Mouse (Mus musculus) layer of hippocampus, postnatal 14 days (tissue): ENCODE results near the gene Hdac4. TPM values are rescaled to one million over a fixed set of nuclear protein-coding genes. Genes with fewer than 3 reads are reported as not detected.

ENCODE experiments used
- DNase-seq, 2 experiments: peaks; one replicate each; pipeline ENCODE4 v3.0.0; 2021 to 2022; ENCODE audit warnings: low spot score in 2 of 2, mixed read lengths in 1 of 2
- total RNA-seq, 2 experiments: library from RNA; stranded (reverse); gene quantifications; 2 replicates each; pipeline ENCODE4 v1.2.3; 2021

Hdac4 gene
- total RNA-seq, 2 experiments from 2014 or later: 96.2 to 98.7 TPM

DNA sequence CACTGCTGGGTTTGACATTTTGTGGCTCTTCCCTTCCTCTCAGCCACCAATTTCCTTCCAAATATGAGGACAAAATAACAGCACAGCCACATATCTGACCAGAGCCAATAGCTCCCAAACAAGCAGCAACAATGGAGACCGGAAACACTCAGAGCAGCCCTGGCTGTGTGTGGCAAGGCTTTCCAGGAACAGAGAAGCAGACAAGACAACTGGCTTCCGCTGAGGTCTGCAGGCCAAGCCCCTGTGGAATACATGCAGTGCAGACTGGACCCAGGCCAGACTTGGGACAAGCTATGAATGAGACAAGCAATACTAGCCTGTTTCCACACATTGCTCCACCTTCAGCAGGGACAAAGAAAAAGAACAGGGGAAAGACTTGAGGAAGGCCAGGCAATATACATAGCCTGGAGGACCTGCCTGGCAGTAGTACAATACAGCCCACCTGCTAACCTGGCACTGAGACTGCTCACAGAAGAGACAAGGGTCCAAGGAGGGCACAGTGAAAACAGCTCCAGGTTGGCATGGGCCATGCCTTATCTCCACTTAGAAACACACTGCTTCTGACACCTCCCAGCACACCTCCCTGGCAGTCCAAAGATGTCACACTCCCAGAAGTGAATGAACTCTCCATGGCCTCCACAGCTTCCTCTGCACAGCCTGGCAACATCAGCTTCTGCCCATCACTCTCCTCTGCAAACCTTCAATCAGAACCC lies 58.2 kb downstream of the Hdac4 start:
- peak in 1 of 2 experiments; percentile 31 for DNase-seq

DNA sequence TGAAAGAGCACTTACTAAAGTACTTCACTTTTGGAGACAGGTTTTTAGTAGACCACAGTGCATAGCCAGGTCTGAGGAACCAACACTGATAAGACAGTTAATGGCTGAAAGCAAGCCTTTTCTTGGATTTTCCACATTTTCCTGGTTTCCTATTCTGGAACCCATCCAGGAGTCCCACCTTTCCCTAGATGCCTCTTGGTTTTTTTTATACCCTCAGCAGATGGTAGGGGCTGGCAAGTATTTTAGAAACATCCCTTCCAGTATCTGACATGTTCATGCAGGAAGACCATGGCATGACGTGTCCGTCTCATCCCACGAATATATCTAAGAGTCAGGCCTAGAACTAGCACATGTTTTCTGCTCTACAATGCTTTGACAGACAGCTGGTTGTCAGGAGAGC lies 59.1 kb downstream of the Hdac4 start:
- no peak for DNase-seq

DNA sequence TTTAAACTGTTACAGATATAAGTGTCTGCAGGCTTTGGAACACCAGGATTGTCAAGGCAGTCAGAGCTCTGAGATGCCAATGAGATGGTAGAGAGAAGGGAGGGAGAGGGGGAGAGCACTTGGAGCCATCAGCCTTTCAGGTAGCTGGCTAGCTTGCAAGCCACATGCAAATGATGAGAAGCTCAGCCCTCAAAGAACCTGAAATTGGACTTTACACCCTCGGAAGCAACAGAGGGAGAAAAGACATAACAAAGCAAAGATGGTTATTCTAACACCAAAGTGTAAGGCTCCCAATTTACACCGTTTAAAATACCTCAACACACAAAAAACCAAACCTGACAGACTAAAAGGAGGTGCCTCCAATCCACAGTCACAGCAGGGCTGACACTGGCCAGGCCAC lies 63.3 kb downstream of the Hdac4 start:
- no peak for DNase-seq

DNA sequence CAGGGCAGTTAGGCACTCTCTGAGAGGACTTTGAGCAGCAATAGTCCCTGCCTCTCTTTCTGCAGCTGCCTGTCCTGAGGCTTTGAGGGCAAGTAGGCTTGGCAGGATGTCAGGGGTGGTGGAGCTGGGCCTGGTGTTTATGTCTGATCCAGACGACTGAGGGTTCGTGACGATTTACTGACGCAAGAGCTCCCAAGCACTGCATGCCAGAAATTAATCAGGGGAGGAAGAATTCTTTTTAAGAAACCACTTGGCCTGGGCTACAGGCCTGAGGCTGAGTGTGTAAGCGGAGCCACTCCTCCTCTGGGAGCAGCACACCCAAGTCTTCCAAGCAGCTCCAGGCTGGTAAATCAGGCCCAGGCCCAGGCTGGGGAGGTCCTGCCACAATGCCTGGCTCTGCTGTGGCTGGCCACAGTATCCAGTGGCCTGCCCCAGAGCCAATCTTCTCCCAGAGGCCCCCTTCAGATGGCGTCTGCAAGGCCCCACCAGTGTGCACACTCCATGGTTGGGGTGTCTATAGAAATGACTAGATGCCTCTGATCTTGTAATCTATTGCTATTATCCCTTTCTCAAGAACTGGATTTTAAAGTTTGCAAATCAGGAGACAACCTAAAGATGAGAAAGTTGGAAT lies 64.9 kb downstream of the Hdac4 start:
- peak; percentile 42 to 82 for DNase-seq

DNA sequence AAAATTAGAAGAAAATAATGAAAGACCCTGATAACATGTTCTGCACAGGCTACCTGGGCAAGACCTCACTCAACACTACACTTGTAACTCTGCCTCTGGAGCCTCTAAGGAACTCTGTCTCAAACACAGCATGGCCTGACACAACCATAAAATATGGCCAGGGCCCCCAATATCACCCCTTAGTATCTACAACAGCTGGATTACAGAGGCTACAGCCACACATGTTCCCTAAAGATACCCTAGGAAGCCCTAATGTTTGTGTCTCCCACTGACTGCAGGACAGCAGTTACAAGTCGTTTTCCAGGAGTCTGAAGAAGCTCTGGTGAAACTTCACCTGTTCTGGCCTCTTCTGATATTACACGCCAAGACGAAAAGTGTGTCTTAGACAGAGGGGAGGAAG lies 65.7 kb downstream of the Hdac4 start:
- no peak for DNase-seq

DNA sequence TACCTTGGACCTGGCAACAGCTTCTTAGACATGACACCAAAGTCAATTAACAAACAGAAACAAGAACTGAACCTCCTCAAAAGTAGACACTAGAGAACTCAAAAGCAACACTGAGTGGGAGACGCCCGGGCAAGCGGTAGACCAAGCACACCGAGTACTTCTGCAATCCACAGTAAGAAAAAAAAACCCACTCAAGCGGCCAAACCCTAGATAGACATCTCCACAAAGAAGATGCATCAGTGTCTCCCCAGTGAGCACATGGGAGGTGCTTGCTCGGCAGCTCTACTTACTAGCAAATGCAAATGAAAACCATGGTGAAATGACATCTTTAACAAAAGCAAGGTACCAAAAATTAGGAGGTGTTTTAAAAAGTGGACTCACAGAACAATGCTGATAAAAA lies 67.7 kb downstream of the Hdac4 start:
- no peak for DNase-seq

DNA sequence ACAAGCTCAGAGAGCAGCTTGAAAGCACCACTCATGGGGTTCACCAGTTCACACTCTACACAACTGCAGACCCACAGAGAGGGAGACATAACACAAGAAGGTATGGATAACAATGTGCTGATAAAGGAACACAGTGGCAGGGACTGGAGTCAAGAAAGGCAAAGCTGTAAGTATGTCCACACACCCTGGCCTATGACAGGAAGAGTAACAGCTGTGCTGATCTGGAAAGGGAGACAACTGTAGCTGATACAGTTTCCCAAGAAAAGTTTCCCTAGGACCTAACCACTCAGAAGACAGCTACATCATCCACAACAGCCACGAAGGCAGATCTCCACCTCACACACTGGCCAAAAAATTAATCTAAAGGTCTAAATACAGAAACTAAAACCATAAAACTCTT lies 68.1 kb downstream of the Hdac4 start:
- no peak for DNase-seq

DNA sequence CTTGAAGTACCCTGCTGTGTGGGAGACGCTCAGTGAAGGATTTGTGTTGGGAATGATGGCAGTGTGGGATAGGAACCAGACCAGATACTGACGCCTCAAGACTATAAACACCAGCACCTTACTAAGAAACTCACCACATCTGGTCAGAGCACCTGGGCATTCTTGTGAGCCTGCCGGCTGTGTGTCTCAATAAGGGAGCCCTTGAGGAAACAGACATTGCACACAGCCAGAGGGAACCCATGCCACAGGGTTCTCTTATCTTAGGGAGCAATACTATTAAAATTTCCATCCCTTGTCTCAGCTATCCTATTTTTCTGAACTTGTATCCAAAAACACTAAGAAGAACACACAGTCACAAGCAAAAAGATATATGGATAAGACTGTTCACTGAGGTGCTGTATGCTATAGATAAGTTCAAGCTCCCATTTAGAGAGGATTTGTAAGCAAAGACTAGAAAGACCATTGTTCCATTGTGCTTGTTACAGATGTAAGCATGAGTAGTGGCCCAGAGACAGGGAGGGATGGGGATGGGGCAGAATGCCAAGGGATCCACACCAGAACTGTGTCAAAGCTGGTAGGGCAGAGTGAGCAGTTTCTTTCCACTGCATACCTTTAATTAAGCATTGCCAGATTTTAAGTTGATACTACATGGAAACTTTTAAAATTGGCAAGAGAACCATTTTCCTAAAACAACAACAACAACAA lies 70.8 kb downstream of the Hdac4 start:
- no peak for DNase-seq

DNA sequence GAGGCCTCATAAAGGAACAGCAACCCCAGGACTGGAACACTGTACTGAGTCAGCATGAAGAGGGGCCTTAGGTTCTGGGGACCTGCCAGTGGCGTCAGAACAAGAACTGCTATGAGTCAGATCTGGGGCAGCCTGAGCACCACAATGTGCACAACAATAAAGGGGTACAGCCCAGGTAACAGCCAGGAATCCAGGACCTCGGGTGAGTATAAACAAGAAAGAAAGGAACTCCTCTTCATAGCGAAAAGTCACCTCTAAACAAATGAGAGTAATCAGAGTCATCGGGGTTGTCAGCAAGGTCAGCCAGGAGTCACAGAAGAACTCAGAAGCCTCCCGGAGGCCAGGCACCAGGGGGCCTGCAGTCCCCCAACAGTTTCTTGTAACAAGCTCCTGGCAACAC lies 76.2 kb downstream of the Hdac4 start:
- no peak for DNase-seq

DNA sequence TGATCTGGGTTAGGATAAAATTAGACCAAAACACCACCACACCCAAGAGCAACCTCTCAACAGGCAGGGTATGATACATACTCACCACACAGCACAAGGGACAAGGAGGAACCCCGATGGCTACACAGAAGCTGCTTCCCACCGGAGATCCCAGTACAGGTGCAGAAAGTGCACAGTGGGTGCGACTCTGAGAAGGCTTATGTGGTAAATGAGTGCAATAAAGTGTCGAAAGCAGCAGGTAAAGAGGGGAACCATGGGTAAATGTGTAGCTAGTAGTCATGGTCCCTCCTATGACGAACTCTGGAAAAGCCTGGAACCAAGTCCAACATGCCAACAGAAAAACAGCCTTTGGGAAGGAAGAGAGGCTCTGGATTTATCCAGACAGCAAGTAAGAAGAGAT lies 77.9 kb downstream of the Hdac4 start:
- no peak for DNase-seq

DNA sequence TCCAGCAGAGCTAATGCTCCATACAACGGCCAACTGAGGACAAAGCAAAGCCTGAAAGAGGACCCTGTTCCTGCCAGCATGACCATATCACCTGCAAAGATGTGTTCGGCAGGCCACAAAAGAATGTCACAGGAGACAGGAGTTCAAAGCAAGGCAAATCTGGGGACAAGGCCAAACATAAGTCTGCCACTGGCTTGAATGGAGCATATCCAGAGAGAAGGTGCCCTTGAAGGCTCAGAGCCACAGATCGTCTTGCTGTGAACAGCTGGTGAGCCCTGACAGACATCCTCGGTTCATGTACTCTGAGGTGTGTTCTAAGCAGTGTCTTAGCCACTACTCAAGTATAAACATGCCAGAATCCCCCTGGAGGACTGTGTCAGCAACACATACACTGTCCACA lies 79.3 kb downstream of the Hdac4 start:
- no peak for DNase-seq

DNA sequence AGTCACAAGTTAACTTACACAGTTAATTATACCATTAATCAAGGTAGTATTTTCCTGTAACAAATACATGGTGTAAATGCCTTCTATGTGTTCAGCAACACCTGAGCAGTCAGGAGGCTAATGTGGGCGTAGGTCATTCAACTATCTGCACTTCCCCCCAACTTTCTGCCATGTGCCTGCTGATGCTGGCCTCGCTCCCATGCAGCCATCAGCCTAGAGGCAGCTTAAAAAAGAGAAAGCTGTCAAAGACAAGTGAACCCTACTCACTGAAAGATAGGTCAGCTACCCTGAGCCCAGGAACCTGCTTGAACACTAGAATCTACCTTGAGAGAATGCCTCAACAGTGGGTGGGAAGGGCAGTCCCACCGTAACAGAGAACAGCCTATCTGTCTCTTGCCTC lies 81.4 kb downstream of the Hdac4 start:
- no peak for DNase-seq

DNA sequence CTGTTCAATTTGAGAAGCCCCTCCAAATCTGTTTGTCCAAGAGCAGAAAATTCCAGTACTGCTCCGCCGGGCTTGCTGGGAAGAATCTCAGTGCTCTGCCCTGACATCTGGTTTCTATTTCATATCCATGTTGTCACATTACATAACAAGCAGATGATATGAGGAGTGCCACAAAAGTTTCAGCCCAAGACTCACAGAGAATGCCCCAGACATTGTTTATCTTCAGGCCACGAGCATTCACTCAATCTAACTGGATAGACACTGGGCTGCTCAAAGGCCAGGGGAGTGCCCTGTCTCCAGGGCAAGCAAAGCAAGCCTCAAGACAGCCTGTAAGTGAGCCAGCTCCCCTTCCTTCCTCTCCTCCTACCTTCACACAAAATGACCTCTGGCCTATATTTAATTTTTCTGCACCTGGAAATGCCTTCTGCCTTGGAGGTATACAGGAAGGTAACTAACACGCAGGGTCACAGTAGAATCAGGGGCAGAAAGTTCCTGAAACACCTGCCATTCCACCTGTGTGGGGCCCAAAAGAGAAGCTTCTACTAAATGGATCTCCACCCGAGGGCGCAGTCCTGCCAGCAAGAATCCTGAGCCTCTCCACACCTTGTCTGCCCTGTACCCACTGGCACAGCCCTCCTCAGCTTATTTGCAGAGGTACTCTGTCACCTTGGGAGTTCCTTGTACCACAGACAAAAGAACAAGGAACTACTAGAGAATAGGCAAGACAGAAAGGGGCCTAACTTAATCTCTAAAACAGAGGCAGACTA lies 82.1 kb downstream of the Hdac4 start:
- no peak for DNase-seq

DNA sequence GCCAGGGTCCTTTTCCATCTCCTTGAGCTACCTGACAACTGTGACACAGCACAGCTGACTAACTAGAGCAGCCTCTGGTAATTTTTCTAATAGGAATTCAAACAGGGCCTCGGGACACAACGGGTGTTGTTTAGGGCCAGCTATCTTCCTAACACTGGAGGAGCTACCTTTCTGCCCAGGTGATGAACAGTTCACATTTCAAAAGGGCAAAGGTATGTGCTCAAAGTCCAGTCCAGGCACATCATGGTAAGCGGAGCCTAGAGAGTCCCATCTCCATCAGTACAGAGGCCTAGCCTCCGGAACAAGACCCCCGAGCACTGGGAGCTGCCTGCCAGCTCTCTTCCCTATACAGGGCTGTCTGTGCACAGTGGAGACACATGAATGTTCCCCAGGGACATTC lies 82.9 kb downstream of the Hdac4 start:
- no peak for DNase-seq

DNA sequence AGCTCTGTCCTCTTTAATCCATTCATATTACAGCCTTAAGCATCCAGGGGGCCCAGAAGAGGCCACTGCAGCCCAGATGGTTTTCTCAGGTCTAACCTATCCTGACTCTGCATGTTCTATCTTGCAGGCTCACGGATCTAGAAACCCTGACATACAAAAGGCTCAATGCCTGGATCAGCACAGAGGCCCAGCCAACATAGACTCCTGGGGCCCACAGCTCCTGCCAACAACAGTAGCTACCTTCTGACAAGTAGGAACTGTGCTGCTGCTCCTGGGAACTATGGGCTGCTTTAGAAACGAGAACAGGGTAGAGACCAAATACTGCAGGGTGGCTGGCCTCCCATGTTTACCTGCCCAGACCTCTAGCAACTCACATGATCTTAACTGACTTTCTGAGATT lies 83.9 kb downstream of the Hdac4 start:
- no peak for DNase-seq

DNA sequence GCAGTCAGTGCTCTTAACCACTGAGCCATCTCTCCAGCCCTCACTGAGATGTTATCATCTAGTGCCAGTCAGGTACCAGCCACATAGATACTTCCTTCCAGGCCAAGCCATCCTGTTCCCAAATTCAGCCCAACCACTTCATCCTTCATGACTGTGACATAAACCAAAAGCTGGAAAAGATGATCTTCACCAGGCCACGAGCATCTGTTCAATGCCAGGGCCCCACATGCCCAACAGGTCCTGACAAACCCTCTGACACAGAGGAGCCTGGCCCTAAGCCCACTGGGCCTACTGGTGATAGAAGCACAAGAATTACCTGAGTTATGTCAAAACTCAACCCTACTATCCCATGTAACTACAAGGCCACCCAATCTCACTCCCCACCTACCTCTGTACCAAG lies 84.5 kb downstream of the Hdac4 start:
- DNase-seq: no peak

DNA sequence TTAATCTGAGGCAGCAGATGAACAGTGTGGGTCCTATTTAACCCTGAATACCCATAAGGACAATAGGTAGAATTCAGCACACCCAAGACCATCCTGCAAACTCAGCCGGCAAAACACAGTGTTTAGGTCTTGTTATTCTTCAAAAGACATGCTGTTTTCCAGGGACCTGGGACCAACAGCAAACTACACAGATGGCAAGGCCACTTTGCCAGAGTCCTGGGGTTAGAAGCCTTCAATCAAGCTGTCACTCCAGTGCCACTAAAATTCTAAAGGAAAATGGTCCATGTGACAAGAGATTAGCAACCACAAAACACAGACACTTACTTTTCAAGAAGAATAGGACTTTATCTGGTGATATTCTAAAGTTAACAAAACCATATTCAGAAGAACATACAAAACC lies 86.3 kb downstream of the Hdac4 start:
- no peak for DNase-seq

DNA sequence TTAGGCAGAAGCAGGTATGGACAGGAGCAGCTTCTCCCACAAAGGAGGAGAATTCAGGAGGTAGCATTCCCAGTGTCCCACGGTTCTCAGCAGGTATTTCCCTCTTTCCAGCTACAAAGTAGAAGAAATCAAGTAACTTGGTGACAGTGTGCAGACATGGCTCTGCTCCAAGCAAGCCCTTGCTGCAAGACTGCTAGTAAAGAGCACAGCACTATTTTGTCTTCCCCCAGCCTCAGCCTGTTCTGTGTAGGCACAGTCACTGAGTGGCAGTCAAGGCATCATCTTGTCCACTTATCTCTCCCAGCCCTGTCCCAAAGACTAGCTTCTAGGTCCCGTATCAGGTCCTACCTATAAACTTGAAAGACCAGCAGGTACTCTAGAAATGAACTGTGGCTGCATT lies 86.9 kb downstream of the Hdac4 start:
- no peak for DNase-seq

DNA sequence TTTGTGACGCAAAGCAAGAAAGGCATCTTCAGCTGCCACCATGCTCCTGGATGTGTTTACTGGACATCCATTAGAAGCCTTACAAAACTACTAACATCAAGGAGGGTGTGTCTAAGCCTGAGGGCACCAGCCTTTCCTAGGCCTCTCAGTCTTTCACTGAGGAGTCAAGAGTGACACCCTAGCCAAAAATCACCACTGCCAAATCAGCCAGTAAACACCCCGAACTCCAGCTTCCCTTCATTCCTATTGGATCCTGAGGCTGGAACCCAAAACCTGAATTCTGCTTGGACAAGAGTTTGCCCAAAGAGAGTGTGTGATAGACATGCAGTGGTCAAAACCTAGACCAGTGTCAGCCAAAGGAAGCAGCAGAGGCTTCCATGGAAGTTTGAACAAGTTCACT lies 87.5 kb downstream of the Hdac4 start:
- no peak for DNase-seq

DNA sequence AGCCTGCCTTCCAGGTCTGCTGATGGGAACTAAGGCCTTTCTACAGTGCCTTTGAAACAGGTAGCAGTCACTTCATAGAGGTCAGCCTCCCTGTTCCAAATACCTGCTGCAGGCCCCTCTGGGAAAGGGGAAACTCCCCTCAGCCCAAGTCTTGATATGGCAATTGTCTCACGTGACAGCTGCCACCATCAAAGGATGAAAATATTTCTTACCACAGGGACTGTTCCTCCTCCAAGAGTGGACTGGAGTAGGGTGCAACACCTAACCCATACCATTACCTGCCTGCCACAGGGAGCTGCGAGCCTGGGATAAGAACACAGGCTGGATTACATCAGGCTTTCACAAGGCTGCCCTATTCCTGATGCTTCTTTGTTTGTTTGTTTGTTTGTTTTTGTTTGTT lies 88.0 kb downstream of the Hdac4 start:
- DNase-seq: no peak

DNA sequence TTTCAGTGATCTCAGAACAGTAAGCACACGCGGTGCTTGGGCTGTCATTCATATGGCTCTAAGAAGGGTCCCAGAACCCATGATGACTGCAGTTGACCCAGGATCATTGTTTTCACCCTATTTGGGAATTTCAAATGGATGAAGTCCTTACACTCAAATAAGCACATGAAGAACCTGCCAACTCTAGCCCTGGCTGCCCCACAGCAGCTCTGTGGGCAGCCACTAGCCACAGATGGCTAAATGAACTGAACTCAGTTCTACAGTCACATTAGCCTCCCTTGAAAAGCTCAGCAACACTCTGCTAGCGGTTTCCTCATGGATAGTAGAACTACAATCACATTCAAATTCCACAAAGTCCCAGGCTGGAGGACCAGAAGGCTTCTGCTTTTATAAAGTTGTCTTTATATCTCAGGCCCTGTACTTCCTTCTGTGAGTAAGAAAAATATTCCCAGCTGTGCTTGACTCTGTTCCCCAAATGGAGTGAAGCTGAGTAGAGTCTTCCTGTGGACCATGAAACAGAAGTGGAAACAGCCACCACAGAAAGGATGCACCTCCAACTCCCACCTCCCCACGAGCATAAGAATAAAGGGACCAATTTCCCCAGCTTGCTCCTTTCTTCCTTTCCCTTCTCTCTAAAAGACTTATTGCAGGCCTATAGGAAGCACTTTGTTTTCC lies 88.9 kb downstream of the Hdac4 start:
- DNase-seq: no peak
